Mouse (Mus musculus) lung, postnatal 36 days (tissue): ENCODE data around the gene Fam162a.
"Not testable (repeated sequence)": the region's sequence is repeated elsewhere in the genome, so short reads cannot be mapped to it uniquely, and the experiment has no call there.

ENCODE experiments used
- DNase-seq: peaks from one replicate; pipeline ENCODE4 v3.0.0; 2022; ENCODE audit warnings: mixed read lengths

Fam162a gene

GRCm38 (mm10) chr16:36071450-36072379, at the start of gene Fam162a, which contains the start of gene Ccdc58:
TSS of gene Fam162a (minus strand) at chr16:36071594.
TSS of gene Ccdc58 (plus strand) at chr16:36071685.
- peak; percentile 95 for DNase-seq

GRCm38 (mm10) chr16:36115751-36116150, 44.4 kb upstream of the Fam162a start:
- not testable (repeated sequence) for DNase-seq

DNA sequence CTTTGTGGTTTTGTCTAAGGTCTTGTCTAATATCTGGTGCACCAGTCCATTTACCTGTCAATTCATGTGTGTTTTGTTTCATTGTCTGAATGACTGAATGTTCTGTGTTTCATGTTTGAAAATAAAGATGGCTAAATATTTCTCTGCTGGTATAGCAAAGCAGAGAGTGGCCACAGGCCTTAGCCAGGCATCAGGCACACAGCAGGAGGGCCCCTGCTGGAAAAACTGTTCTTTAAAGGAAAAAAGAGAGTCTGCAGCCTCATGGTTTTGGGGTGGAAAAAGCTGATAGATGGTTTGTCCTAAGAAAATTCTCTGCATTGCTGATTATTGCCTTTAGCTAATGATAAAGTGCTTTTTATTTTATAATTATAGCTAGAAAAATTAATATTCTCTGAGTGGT, 40.1 kb upstream of the Fam162a start:
- not testable (repeated sequence) for DNase-seq

GRCm38 (mm10) chr16:36102211-36102610, 30.8 kb upstream of the Fam162a start:
- DNase-seq = no peak

DNA sequence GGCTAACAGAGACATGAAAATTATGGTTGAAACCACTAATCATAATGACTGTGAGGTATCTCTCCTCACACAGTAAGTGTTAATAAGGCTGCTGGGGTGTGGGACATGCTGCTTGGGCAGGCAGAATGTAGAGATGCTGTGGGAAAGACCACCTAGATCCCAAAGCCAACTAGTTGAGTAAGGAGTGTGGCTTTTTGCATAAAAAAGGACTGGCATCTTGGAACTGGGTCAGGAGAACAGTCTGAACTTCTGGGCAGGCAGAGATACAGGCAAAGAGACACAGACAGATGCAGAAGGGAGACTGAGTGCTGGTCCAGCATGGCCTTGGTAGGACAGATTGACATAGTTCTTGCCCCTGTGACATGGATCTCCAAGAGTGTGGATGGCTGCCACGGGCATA, 30.1 kb upstream of the Fam162a start:
- DNase-seq = no peak

DNA sequence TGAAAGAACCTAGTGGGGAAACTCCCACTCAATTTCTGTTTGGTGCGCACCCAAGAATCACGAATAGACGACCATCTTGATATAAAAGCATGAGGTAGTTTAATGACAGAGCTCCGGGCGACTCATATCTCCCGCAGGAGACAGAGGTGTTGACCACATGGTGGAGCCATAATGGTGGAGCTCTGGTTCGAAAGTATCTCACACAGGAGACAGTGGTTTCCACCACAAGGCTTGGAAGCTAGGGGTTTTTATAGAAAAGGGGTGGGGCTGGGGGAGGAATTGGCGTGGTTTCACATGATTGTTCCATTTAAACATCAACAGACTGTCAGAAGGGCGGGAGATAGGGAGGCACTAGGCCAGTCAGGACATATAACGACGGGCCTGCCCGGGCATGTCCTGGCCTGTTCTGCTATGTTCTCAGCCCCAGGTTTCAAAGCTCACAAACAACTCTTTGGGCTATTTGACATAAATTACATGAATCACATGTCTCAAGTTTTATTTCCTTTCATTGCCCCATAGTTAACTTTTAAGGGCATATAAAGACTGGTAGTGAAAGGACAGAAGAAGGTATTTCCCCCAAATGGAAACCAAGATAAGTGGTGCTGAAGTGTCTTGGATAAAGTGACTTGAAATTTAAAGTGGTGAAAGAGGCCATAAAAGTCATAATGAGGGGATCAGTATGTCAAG, 26.6 kb upstream of the Fam162a start:
- DNase-seq = not testable (repeated sequence)

DNA sequence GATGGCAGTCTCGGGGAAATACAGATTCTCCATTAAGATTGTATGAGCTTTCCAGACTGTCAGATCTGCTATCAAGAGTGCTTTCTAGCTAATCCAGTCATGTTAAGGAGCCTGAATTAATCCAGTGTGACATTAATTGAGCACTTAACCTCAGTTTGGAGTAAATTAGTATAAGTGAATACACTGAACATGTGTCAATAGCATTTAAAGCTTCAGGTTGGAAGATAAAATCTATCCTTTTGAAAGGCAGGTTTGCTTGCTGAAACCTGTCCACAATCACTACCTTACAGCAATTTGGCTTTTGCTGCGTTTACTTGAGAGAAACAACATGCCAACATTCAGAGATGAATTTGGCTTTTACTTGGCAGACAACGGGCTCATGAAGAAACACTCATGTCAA, 22.7 kb upstream of the Fam162a start:
- DNase-seq = no peak

DNA sequence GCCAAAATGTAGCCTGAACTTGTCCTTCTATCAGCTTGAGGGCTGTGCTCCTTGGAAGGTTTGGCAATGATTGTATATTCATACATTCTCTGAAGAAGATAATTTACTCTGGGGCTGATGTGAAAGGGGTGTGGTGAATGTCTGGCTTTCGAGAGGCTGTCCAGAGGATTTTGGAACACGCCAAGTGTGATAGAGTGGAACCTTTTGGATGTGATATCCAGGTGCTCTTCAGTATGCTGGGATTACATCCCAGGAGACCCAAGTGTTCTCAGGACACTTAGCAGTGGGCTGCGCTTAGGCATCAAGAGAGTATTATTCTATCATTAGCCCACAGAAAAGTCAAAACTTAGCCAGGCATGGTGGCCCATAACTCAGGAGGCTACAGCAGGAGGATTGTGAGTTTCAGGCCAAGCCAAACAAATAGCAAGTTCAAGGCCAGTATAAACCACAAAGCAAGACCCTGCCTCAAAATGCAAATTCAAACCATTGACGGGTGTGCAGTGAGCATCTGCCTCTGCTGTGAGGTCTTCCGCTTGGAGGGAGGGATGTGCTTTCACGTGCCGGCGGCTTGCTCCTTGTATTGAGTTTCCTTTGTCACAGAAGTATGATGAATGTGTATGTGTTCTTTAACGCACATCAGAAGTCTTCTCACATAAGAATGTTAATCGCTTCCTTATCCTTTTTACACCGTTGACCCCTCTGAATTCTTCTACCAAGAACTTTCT, 19.6 kb upstream of the Fam162a start:
- DNase-seq = no peak

GRCm38 (mm10) chr16:36089850-36090616, 18.6 kb upstream of the Fam162a start:
- DNase-seq = no peak

GRCm38 (mm10) chr16:36089065-36089464, 17.7 kb upstream of the Fam162a start:
- peak; percentile 27 for DNase-seq

GRCm38 (mm10) chr16:36087846-36088245, 16.5 kb upstream of the Fam162a start:
- DNase-seq = no peak

DNA sequence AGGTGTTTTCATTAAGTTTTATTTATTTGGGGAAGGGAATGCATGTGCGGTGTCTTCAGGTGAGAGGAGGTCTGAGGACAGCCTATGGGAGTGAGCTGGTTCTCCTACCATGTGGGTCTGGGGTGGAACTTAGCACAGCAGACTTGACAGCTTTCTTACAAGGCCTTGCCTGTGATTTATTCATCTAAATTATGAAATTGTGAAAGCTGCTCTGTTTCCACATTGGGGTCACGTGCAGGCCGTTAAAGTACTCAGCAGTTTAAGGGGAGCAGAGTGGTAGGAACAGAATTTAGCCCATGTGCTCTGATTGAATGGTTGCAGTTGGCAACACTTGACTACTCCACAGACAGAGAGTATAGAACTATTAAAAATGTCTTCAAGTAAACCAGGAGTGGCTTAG, 8.5 kb upstream of the Fam162a start:
- DNase-seq = no peak

- no peak for DNase-seq
Measured at GRCm38 (mm10) chr16:36074772-36075171, 3.4 kb upstream of the Fam162a start.

GRCm38 (mm10) chr16:36072410-36073011, 1.1 kb upstream of the Fam162a start:
- no peak for DNase-seq

GRCm38 (mm10) chr16:36071071-36071449, 334 bp downstream of the Fam162a start:
- DNase-seq = peak; percentile 23

- no peak for DNase-seq
Measured at GRCm38 (mm10) chr16:36069819-36070575, 1.4 kb downstream of the Fam162a start.

DNA sequence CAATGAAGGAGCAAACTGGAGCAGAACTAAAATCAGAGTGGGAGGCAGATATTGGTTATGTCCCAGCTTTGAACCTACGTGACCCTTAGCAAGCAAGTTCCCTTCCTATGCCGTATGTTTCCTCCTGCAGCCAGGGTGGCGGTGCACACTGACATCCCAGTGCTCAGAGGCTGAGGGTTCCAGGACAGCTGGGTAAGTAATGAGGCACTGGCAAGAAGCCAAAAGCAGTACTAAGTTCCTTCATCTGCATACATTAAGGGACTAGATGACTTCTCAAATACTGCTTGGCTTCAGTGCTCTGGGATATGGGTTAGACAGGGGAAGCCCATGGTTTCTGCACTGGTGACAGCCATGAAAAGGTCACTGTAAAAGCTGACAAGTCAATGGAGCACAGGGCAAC, 3.0 kb downstream of the Fam162a start:
- DNase-seq = no peak

DNA sequence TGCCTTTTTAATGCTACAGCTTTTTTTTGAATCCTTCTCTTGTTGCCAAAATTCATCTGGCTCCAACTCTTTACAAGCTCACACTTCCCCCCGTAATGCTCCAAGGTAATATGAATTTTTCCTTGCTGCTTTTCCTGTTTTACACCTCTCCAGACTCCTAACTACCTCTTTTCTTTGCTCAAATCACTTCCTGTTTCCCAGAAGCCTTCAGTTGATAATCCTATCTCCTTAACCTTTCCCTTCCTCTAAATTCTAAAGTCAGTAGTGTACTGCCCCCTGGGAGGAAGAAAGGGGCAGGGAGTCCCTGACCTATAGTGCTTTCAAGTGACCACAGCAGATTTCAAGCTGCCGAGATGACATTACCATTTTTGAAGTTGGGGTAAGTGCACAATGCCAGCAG, 3.7 kb downstream of the Fam162a start:
- DNase-seq = no peak

GRCm38 (mm10) chr16:36064904-36065303, 6.5 kb downstream of the Fam162a start:
- DNase-seq = no peak

- DNase-seq = no peak
Measured at GRCm38 (mm10) chr16:36063315-36063714, 8.1 kb downstream of the Fam162a start.

- not testable (repeated sequence) for DNase-seq
Measured at GRCm38 (mm10) chr16:36062534-36062933, 8.9 kb downstream of the Fam162a start.
